Mouse (Mus musculus) spleen, adult 2 months (tissue): ENCODE data around the gene Dnajc21. TPM values are rescaled to one million over a fixed set of nuclear protein-coding genes. Genes with fewer than 3 reads are reported as not detected.
"Not testable (repeated sequence)": the region's sequence is repeated elsewhere in the genome, so short reads cannot be mapped to it uniquely, and the experiment has no call there.

Experiments used
- DNase-seq, 2 experiments: peaks; one replicate each; pipeline versions ENCODE4 v3.0.0 to v3.0.0-alpha.2; 2012 to 2021; ENCODE audit warnings: low spot score in 2 of 2, low read depth in 1 of 2
- H3K27ac ChIP-seq: fragments of 200-500 bp; 2 replicates; pipeline ENCODE4 v1.5.1; 2012; ENCODE audit warnings: low read length, inconsistent platforms; ENCODE audit not compliant: insufficient read depth
- H3K27me3 ChIP-seq: fragments of 200-500 bp; 2 replicates; pipeline ENCODE4 v1.6.1; 2012; ENCODE audit warnings: mild to moderate bottlenecking, moderate library complexity, low read length, inconsistent platforms; ENCODE audit not compliant: control insufficient read depth, insufficient read depth
- H3K36me3 ChIP-seq: fragments of 200-500 bp; 2 replicates; pipeline ENCODE4 v1.6.1; 2012; ENCODE audit warnings: mild to moderate bottlenecking, low read length, inconsistent platforms; ENCODE audit not compliant: control insufficient read depth, insufficient read depth
- H3K4me1 ChIP-seq: fragments of 200-500 bp; 2 replicates; pipeline ENCODE4 v1.6.1; 2011; ENCODE audit warnings: inconsistent platforms; ENCODE audit not compliant: control insufficient read depth, insufficient read depth, insufficient read length
- H3K4me3 ChIP-seq: fragments of 200-500 bp; 2 replicates; pipeline ENCODE4 v1.5.1; 2011; ENCODE audit warnings: mild to moderate bottlenecking, inconsistent platforms; ENCODE audit not compliant: insufficient read depth, insufficient read length; ENCODE audit errors: extremely low read depth
- CTCF ChIP-seq: fragments of 200-500 bp; IDR thresholded peaks from 2 replicates; pipeline ENCODE4 v1.5.1; 2011; ENCODE audit warnings: mild to moderate bottlenecking, inconsistent platforms; ENCODE audit not compliant: insufficient read depth, insufficient read length, insufficient replicate concordance; ENCODE audit errors: extremely low read depth
- POLR2A ChIP-seq: fragments of 200-500 bp; IDR thresholded peaks from 2 replicates; pipeline ENCODE4 v1.6.1; 2011; ENCODE audit warnings: low read depth, low read length, inconsistent platforms
- WGBS: fragments of 180-500 bp; shearing (Covaris S2); methylation state at CpG from one replicate; pipeline ENCODE4 v1.1.7; 2018; 5-methylcytosine and 5-hydroxymethylcytosine counted together
- polyA plus RNA-seq: library from polyadenylated mRNA; depleted of rRNA; stranded (reverse); fragments of >200 nt; gene quantifications from 2 replicates; pipeline ENCODE4 v1.2.3, GENCODE M21; 2012; rRNA removed

Gene Dnajc21
- polyA plus RNA-seq: 0.63 and 0.90 TPM in 2 replicates

DNA sequence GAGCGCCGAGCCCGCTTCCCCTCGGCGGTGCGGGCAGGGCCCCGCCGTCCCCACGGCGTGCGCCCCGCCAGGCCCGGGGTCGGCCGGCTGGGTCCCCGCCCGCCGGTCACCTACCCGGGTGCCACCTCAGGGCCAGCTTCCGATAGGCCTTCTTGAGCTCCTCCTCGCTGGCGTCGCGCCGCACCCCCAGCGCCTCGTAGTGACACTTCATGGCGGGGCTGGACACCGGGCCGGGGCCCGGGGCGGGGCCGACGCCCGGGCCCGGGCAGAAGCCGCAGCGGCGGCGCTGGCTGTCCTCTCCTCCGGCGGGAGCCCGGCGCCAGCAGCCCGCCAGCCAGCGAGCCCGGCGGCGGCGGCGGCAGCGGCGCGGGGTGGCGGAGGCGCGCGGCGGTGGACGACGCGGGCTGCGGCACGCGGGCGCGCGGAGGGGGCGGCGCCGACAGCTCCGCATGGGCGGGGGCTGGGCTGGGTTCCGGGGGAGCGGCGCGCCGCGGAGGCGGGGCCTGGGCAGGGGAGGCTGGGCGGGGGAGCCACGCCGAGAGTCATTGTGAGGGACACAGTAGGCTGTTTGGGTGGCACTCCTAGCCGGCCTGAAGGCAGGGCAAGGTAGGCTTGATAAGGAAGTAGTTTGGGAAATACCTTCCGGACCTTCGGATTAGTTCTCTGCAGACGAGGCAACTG, at the start of gene Dnajc21:
Gene Dnajc21 (minus strand): TSS at position 366 of the 681 bp plus-strand sequence.
- Histone ChIP-seq H3K36me3 (peaks cover 1% of the 10 kb centered on the region; the same call in 1 of the 2 replicates), H3K27ac (peak within 1 kb of the TSS; percentile 20), H3K4me3 (peak within 1 kb of the TSS; percentile 92), H3K27me3 (no peaks in the 10 kb centered on the region), H3K4me1 (no peaks in the 10 kb centered on the region)
- peak; percentile 52 to 81 for DNase-seq
- no peak; the same call in 1 of the 2 replicates for TF ChIP-seq POLR2A
- no peak for TF ChIP-seq CTCF
- under 1% methylated on average over 75 of the region's 87 CpGs for WGBS

DNA sequence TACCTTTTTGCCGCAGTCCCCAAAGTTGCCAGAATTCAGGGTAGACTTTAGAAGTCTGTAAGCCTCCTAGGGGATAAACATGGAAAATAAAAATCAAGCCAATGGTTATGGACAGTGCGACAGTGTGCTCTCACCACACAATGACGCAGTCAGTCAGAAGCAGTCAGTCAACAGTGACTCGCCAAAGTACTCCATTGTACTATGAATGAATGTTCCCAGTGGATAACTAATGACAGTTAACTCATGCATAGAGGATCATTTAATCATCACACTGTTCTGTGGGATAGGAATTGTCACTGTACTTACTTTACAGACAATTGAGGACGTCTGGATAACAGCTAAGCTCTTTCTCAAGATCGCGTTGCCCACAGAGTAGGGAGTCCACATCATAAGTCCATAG, 44.9 kb upstream of the Dnajc21 start:
- 91% methylated on average over 7 of the region's 7 CpGs for WGBS
- TF ChIP-seq CTCF (no peak), POLR2A (no peak)

DNA sequence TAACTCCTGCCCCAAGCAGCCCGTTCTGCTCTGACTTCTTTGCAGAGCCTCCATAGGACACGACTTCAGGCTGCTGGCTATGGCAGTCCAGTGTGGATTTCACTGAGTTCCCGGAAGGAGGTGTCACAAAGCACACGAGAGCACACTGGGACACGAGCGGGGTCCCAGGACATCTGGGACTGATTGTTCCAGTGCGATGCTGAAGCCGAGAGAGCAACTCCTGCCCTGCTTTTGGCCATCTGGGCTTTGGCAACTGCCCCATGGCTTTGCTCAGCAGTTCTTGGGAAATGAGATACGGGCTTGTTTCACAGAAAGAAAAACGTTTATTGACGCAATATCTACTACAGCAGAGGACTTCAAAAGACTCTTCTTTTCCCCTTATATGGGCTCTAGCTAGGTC, 35.8 kb upstream of the Dnajc21 start:
- H3K4me1 ChIP-seq: no peaks in the 10 kb centered on the region
- H3K36me3 ChIP-seq: no peaks in the 10 kb centered on the region
- DNase-seq: no peak
- no peaks in the 10 kb centered on the region for H3K27me3 ChIP-seq
- H3K4me3 ChIP-seq: no peak overlapping the region
- TF ChIP-seq POLR2A: no peak
- no peak for TF ChIP-seq CTCF
- no peak overlapping the region for H3K27ac ChIP-seq
- 81% methylated on average over 11 of the region's 11 CpGs for WGBS

More for the DNA sequence above, 44.9 kb upstream of the Dnajc21 start:
- Histone ChIP-seq H3K4me3 (no peak overlapping the region), H3K27me3 (no peaks in the 10 kb centered on the region), H3K27ac (no peak overlapping the region), H3K36me3 (no peaks in the 10 kb centered on the region), H3K4me1 (no peaks in the 10 kb centered on the region)
- DNase-seq: no peak

DNA sequence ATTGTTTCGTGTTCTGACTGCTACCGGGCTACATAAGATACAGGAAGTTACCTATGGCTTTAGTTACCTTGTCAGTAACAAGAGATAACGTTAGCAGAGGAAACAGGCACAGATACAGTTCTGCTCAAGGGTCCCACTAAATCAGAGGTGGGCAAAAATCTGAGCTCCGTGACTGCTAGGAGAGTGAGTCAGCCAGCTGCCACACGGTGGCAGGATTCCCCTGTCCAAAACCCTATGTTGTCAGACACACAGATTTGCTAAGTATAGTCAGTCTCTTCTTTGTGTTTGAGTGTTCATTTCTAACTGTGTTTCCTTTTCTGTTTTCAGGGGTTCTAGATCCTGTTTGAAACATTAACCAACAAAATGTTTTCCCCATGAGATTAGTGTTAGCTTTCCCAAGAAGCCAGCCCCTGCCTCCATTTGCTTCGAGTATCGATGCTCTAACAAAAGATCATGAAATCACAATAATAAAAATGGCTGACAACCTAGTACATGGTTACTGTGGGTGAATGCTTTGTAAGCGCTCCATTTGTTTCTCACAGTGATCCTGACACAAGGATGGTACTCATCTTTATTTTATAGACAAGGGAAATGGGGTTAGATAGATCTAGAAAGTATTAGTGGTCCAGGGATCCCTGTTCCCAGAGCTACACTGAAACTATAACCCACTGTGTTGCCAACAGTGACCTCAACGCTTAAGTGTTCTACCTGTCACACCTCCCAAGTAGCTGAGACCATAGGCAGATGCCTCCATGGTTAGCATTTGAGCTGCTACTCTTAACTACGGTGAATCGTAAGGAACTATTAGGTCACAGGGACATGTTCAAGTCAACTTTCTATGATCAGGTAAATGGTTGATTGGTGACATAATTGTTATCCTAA, 30.8 kb upstream of the Dnajc21 start:
- DNase-seq: no peak
- H3K4me3 ChIP-seq: no peak overlapping the region
- H3K27me3 ChIP-seq: no peaks in the 10 kb centered on the region
- H3K27ac ChIP-seq: no peak overlapping the region
- no peaks in the 10 kb centered on the region for H3K4me1 ChIP-seq
- WGBS: 58% methylated on average over 11 of the region's 11 CpGs
- TF ChIP-seq POLR2A (no peak), CTCF (peak; percentile 36; the same call in 1 of the 2 replicates)
- H3K36me3 ChIP-seq: no peaks in the 10 kb centered on the region; the same call in 1 of the 2 replicates

DNA sequence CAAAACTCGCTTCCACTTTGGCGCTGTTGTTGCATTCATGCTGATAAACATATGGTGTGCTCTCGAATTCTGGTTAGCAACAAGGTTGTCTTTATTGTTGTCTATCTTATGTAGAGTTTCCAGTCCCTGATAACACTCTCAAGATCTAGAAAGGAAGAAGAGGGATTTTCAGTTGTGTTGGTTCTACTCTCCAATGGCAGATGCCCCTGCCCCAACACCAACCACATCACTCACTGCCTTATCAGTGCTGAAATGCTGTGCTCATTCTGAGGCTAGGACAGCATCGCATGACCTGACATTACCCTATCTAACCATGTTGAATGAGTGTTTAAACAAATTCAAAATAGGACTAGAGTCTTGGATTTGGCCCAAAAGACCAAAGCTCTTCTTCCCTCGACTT, 29.7 kb upstream of the Dnajc21 start:
- no peak for TF ChIP-seq CTCF
- no peak for TF ChIP-seq POLR2A
- Histone ChIP-seq H3K4me1 (no peaks in the 10 kb centered on the region), H3K27me3 (no peaks in the 10 kb centered on the region), H3K36me3 (peaks cover 1% of the 10 kb centered on the region), H3K27ac (no peak overlapping the region), H3K4me3 (no peak overlapping the region)
- no peak for DNase-seq
- 78% methylated on average over 5 of the region's 5 CpGs for WGBS

DNA sequence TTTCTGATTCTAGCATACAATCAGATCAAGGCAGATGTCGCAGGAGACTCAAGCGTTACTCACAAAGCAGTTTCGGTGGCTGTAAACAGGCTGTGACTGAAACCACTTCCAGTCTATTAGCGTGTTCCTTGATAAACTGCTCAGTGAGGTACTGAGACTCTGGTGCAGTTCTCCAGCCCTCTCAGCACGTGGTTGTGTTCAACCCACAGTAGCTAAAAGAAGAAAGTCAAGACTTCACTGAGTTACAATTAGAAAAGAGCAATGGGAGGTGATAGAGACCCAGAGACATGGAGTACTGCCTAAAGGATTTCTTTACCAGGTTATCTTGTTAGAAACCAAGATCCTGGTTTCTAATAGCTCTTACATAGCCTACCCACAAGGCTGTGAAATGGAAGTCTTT, 29.3 kb upstream of the Dnajc21 start:
- H3K4me3 ChIP-seq: no peak overlapping the region
- H3K4me1 ChIP-seq: no peaks in the 10 kb centered on the region
- H3K27me3 ChIP-seq: no peaks in the 10 kb centered on the region
- H3K27ac ChIP-seq: no peak overlapping the region
- H3K36me3 ChIP-seq: peaks cover 1% of the 10 kb centered on the region
- TF ChIP-seq CTCF: no peak
- TF ChIP-seq POLR2A: no peak
- WGBS: 70% methylated on average over 5 of the region's 5 CpGs
- DNase-seq: no peak

DNA sequence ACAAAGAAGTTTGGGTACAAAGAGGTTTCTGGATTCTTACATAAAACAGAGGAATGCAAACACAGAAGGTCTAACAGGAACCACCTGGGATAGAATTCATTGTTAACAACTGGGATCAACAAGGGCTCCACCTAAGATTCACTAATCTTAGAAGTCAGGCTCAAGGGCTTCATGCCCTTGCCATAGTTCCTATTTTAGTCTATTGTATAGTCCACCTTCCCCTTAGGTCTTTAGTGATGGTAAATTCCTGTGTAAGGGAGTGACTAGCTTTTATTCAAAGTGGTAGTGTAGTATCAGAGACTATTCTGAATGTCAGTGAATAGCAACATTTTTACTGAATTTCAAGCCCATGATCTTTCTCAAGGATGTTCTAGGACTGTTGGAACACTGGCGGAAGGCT, 26.4 kb upstream of the Dnajc21 start:
- H3K4me3 ChIP-seq, H3K4me1 ChIP-seq, DNase-seq, H3K27me3 ChIP-seq, H3K27ac ChIP-seq, H3K36me3 ChIP-seq: not testable (repeated sequence)
- 95% methylated on average over 1 of the region's 1 CpGs for WGBS
